Mouse (Mus musculus) midbrain, postnatal 0 days (tissue): ENCODE results near the gene Tnip3. TPM values are rescaled to one million over a fixed set of nuclear protein-coding genes. Genes with fewer than 3 reads are reported as not detected.

ENCODE experiments used
- ATAC-seq: fragments of 200-750 bp; cut with Nextera tagmentation; 2 replicates; pipeline ENCODE4 v1.8.0; 2017; ENCODE audit warnings: moderate number of reproducible peaks, mild to moderate bottlenecking, moderate TSS enrichment, moderate library complexity; ENCODE audit not compliant: low FRiP score
- DNase-seq: peaks from one replicate; pipeline ENCODE4 v3.0.0-alpha.2; 2015; ENCODE audit warnings: low spot score
- H3K27ac ChIP-seq: fragments of 300-500 bp; sonication (generic); 2 replicates; pipeline ENCODE4 v1.5.1; 2014; ENCODE audit warnings: low read depth, mild to moderate bottlenecking, low read length, mixed read lengths
- H3K27me3 ChIP-seq: fragments of 300-500 bp; sonication (generic); 2 replicates; pipeline ENCODE4 v1.6.1; 2014; ENCODE audit warnings: low read length, control low read depth, mixed read lengths; ENCODE audit not compliant: insufficient read depth
- H3K36me3 ChIP-seq: fragments of 300-500 bp; sonication (generic); 2 replicates; pipeline ENCODE4 v1.6.1; 2014; ENCODE audit warnings: low read length, control low read depth, mixed read lengths; ENCODE audit not compliant: insufficient read depth
- H3K4me1 ChIP-seq: fragments of 300-500 bp; sonication (generic); 2 replicates; pipeline ENCODE4 v1.6.1; 2014; ENCODE audit warnings: mild to moderate bottlenecking, control low read depth, antibody characterized with exemption, low read length, mixed read lengths; ENCODE audit not compliant: insufficient read depth
- H3K4me2 ChIP-seq: fragments of 300-500 bp; sonication (generic); 2 replicates; pipeline ENCODE4 v1.6.1; 2014; ENCODE audit warnings: low read depth, mild to moderate bottlenecking, low read length, mixed read lengths; ENCODE audit not compliant: poor library complexity, severe bottlenecking
- H3K4me3 ChIP-seq: fragments of 300-500 bp; sonication (generic); 2 replicates; pipeline ENCODE4 v1.5.1; 2014; ENCODE audit warnings: low read depth, mild to moderate bottlenecking, low read length, moderate library complexity
- H3K9ac ChIP-seq: fragments of 300-500 bp; sonication (generic); replicated peaks from 2 replicates; pipeline ENCODE4 v1.6.1; 2014; ENCODE audit warnings: mild to moderate bottlenecking, low read length, moderate library complexity, mixed read lengths; ENCODE audit not compliant: poor library complexity, severe bottlenecking
- H3K9me3 ChIP-seq: fragments of 300-500 bp; sonication (generic); 2 replicates; pipeline ENCODE4 v1.6.1; 2016; ENCODE audit warnings: low read length, control low read depth
- CTCF ChIP-seq: IDR thresholded peaks from 2 replicates; pipeline ENCODE4 v1.5.1; 2016; ENCODE audit warnings: antibody characterized with exemption, mild to moderate bottlenecking
- WGBS: fragments of 180-500 bp; shearing (Covaris S2); extraction: QIAGEN DNeasy Blood & Tissue Kit; methylation state at CpG from one replicate; pipeline ENCODE4 v1.1.7; 2014; 5-methylcytosine and 5-hydroxymethylcytosine counted together
- polyA plus RNA-seq: library from polyadenylated mRNA; unstranded; fragments of >200 nt; fragmentation: Nextera tagmentation; extraction: Ambion mirVana; gene quantifications from 2 replicates; pipeline ENCODE4 v1.2.1, GENCODE M21; 2015
- total RNA-seq: library from RNA; depleted of rRNA; stranded (reverse); fragments of >200 nt; gene quantifications from 2 replicates; pipeline ENCODE4 v1.2.3, GENCODE M21; 2014

Tnip3 gene
- total and polyA plus RNA-seq, 2 experiments from 2014 or later, result not detected

DNA sequence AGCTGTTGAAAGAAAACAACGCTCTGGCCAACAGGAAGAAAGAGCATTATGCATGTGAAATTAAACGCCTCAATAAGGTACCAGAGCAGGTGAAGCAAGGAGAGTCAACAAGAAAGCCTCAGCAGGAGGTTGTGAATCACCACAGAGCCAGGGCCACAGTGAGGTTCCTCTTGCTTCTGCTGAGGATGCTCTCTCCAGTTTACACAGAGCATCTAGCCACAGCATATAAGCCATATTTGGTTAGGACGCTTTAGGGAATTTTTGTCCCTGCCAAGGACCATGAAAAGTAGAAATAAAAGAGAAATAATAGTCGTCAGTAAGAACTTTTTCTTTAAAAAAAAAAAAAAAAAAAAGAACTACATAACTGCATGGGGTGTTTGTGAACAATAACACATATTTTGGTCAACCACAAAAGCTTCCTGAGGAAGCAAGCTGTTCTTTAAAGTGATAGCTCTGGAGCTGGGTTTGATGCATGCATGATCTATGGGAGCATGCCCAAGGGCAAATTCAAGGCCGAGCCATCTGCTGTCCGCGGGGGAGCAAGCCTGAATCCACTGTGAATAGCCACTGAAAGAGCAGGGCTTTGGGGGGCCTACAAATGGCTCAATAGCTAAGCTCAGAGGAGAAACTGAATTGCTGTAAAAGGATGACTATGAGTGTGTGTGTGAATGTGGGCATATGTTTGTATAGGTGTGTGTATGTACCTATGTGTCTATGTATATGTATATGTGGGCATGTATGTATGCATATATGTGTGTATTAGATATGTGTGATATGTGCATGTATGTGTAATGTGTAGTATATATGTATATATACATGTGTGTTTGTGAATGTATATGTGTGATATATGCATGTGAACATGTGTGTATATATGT, 75.0 kb downstream of the Tnip3 start:
- H3K9me3 ChIP-seq, result no peaks in the 10 kb centered on the region
- no peak overlapping the region for H3K4me3 ChIP-seq
- no peaks in the 10 kb centered on the region for H3K27me3 ChIP-seq
- no peak overlapping the region for H3K4me2 ChIP-seq
- no peak for DNase-seq
- 23% methylated on average over 7 of the region's 7 CpGs for WGBS
- H3K36me3 ChIP-seq, result no peaks in the 10 kb centered on the region
- no peak for TF ChIP-seq CTCF
- H3K4me1 ChIP-seq, result no peaks in the 10 kb centered on the region; the same call in 1 of the 2 replicates
- no peak overlapping the region for H3K27ac ChIP-seq
- H3K9ac ChIP-seq, result no peak overlapping the region
- no peak for ATAC-seq

DNA sequence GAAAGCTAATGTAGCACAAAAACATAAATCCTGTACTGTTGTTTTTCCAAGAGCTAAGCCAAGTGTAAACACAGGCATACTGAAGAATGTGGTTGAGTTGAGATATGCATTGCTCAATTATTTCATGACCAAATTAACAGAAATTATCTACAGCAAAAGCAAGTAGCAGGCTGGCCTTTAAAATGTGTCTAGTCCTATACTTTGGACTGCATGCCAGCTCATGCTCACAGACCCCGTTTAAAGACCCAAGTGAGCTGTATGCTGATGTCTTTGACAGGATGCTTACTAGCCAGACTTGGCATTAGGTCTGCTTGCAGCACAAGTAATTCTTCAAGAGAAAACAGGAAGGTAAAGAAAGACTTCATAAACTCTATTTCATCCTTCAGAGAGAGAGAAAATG, 75.8 kb downstream of the Tnip3 start:
- Histone ChIP-seq H3K27ac (no peak overlapping the region), H3K27me3 (no peaks in the 10 kb centered on the region), H3K9ac (no peak overlapping the region), H3K4me1 (no peaks in the 10 kb centered on the region; the same call in 1 of the 2 replicates), H3K36me3 (no peaks in the 10 kb centered on the region), H3K9me3 (no peaks in the 10 kb centered on the region), H3K4me2 (no peak overlapping the region), H3K4me3 (no peak overlapping the region)
- WGBS, result 43% methylated on average over 1 of the region's 1 CpGs
- TF ChIP-seq CTCF, result no peak
- DNase-seq (no peak), ATAC-seq (no peak)

DNA sequence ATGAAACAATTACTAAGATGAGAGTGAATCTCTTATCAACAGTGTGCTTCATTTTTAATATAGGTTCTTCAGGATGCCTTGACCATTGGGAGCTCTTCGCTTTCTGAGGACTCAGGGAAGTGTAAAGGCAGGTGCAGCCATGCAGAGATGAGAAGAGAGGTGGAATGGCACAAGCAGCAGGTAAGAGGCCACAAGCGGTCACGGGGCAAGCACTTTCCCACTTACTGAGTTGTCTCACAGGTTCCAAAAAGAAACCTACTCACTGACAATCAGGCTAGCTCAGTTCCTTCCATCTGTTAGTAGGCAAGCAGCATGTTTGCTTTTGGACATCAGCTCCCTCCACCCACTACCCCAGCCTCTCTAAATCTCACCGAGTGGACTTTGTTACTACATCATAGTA, 80.7 kb downstream of the Tnip3 start:
- Histone ChIP-seq H3K9me3 (no peaks in the 10 kb centered on the region), H3K9ac (no peak overlapping the region), H3K27ac (no peak overlapping the region), H3K4me2 (no peak overlapping the region), H3K4me1 (no peaks in the 10 kb centered on the region), H3K36me3 (no peaks in the 10 kb centered on the region), H3K4me3 (no peak overlapping the region), H3K27me3 (no peaks in the 10 kb centered on the region)
- DNase-seq, result no peak
- no peak for ATAC-seq
- WGBS, result 87% methylated on average over 4 of the region's 4 CpGs
- no peak for TF ChIP-seq CTCF

DNA sequence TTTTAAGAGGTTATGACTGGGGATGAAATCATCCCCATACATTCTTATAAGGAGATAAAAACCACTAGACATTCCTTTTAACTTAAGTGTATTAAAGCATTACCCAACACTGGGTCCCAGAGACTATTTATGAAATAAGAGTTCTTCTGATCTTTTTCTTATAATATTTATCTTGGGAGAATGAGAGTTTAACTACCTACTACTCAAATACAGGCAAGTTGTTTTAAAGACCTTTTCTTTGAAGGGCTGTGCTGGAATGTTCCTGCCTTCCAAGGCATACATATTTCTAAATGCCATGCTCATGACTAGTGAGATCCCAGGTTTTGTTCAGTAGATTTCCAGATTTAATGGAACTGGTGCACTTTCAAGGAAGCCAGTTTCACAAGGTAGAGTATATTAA, 81.8 kb downstream of the Tnip3 start:
- no peak overlapping the region for H3K9ac ChIP-seq
- ATAC-seq, result no peak

DNA sequence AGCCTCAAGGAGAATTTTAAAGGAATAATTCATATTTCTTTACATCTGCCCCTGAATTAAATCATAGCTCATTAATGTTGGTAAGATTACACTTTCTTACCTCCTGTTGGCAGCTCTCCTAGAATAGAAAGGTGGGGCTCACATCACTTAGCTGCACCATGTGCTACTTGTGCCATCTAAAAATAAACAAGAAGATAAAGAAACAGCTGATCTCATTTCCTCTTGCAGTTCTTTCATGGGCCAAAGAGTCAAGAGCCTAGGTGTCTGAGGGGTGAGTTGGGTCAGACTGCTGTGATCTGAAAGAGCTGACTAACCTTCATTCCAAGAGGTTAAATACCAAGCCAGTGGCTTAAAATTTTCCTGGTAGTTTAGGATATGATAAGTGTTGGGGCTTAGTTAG, 86.7 kb downstream of the Tnip3 start:
- no peak for TF ChIP-seq CTCF
- Histone ChIP-seq H3K9me3 (no peaks in the 10 kb centered on the region), H3K4me2 (no peak overlapping the region), H3K36me3 (no peaks in the 10 kb centered on the region), H3K9ac (no peak overlapping the region), H3K4me3 (no peak overlapping the region), H3K27ac (no peak overlapping the region), H3K27me3 (no peaks in the 10 kb centered on the region), H3K4me1 (no peaks in the 10 kb centered on the region)
- DNase-seq (no peak), ATAC-seq (no peak)

More for the DNA sequence above, 81.8 kb downstream of the Tnip3 start:
- Histone ChIP-seq H3K4me3 (no peak overlapping the region), H3K27ac (no peak overlapping the region), H3K9me3 (no peaks in the 10 kb centered on the region), H3K27me3 (no peaks in the 10 kb centered on the region), H3K4me1 (no peaks in the 10 kb centered on the region), H3K4me2 (no peak overlapping the region), H3K36me3 (no peaks in the 10 kb centered on the region)
- DNase-seq, result no peak
- TF ChIP-seq CTCF, result no peak

DNA sequence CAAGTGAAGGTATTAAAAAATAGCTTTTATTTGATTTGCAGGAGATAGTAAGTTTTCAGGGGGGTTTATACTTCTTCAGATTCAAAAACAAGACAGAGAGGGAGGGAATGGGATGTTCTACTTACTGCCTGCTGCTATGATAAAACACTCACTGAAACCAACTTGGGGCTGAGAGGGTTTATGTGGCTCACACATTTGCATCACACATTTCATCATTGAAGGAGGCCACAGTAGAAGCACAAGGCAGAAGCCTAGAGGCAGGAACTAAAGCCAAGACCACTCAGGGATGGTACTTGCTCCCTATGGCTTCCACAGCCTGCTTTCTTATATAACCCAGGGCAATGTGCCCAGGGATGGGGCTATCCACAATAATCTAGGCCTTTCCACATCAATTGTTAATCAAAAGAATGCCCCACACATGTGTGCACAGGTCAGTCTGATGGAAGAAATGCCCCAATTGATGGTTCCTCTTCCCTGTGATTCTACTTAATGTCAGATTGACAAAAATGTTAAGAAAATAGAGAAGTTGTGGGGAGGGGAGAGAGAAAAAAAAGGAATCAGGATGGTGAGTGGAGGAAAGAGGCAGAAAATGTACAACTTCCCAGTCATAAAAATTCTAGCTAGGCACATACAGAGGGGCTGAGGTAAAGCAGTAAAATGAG, 88.9 kb downstream of the Tnip3 start:
- Histone ChIP-seq H3K9me3 (no peaks in the 10 kb centered on the region), H3K27ac (no peak overlapping the region), H3K36me3 (no peaks in the 10 kb centered on the region), H3K4me3 (no peak overlapping the region), H3K9ac (no peak overlapping the region), H3K27me3 (no peaks in the 10 kb centered on the region), H3K4me2 (no peak overlapping the region), H3K4me1 (no peaks in the 10 kb centered on the region)
- ATAC-seq (no peak), DNase-seq (no peak)
- TF ChIP-seq CTCF, result no peak
